Mouse (Mus musculus) retina, embryonic 14.5 days (tissue): Measurements from ENCODE around the gene Aqp9.
A peak's percentile ranks its signal among the peaks of the same experiment; 100 is the strongest.

Source experiments
- DNase-seq: peaks from one replicate; pipeline ENCODE4 v3.0.0-alpha.2; 2015; ENCODE audit warnings: low spot score

The Aqp9 gene

DNA sequence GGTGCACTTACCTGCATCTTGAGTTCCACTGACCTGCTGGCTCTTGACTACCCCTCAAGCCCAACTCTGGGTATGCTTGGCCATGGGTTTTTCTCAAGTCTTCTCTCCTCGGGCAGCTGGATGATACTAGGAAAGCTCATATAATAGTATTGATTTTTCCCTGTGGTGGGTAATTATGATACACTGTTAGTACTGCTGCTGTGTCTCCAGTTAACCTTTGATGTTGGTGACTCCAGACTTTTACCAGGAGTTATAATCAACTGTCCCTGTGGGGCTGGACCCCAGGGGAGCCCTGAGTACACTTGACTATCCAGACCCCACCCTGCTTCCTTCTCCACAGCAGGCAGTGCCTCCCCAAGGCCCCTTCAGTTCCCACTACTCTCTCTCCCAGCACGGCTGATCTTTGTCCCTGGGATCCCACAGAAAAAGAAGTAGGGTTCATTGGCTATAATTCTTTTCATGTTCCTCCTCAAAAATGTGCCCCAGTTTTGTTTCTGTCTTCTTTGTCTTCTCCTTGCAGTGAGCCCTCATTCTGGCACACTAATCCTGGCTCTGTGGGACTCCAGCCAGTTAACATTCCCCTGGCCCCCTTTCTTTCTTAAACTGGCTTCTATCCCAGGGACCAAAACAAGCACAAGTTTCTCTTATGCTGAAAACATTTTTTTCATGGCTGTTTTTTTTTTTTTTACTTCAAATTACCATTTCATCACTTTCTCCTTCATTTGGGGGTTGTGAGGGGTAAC lies 838 bp downstream of the Aqp9 start:
- DNase-seq = peak; percentile 20

DNA sequence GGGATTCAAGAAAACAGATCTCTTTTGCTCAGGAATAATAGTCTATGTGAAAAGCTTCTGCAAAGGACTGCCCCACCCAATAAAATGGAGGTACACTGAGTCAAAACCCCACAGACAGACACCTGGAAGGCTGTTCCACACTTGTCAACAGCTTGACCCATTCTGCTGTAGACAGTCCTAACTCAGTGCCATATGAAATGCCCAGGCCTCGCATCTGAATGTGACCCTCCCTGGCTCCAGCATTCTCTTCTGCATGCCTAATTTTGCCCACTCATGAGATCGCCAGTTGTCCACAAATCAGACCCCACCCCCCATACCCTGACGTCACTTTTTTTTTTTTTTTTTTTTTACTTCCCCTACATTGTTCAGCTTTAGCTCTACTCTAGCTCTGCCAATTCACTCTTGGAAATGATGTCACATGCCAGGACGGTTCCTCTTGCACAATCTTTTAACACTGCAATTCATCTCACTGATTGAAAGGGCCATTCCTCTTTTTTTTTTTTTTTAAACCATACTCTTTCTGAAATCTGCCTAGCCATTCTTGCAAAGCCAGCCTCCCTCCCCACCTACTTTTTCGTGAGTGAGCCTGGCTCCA lies 1.5 kb downstream of the Aqp9 start:
- no peak for DNase-seq

DNA sequence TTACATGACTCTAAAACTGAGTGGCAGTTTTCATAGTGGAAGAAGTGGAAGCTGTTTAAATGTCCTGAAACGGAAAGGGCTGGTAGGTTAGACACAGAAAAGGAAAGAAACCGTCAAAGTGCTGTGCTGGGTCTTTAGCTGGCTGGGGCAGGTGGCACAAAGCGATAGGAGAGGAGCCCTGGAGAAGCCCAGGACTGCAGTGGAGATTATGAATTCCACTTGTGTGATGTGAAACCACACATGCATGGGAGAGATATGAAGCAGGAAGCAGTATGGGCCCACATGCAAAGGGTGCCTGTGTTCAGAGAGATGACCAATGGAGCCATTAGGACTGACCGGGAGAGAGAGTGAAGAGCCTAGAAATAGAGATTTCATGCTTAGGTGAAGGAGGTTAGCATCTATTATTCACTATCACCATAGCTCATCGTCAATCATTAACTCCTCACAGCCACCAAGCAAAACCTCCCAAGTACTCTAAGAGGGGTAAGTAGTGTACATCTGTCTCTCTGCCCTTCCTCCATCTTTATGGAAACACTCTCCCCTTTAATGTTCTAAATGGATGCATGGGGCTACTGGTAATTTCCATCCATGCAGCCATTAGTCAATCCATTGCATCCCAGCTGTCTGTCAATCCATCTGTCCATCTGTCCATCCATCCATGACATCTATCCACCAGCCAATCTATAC lies 2.3 kb downstream of the Aqp9 start:
- no peak for DNase-seq

DNA sequence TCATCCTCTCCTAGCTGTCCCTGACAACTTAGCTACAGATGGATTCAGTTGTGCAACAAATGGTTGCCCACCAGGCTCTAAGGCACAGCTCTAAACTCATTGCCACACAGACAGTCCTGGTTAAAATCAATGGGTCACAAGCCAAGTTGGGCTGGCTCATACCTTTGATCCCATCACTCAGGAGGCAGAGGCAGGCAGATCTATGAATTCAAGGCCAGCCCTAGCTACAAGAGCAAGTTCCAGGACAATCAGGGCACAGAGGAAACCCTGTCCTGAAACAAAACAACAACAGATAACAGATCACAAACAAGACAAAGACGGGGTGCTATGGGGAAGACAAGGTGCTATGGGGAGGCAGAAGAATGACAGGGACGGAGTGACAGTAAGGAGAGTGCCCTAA lies 3.0 kb downstream of the Aqp9 start:
- no peak for DNase-seq

DNA sequence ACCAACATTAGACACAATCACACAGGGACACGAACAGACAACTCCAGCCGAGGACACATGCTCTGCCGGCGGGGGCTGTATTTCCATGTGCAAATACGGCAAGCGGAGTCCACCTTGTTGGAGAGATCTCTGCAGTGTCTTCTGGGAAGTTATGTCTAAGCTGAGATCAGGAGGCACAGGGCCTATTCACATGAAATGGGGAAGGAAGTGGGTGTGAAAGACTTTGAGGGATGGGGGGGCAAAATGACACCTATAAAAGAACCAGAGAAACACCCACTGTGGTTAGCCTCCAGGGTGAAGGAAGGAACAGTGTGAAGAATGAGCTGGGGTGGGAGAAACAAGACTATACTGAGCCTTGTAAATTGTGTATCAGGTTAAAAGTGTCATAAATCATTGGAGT lies 3.4 kb downstream of the Aqp9 start:
- DNase-seq = no peak

DNA sequence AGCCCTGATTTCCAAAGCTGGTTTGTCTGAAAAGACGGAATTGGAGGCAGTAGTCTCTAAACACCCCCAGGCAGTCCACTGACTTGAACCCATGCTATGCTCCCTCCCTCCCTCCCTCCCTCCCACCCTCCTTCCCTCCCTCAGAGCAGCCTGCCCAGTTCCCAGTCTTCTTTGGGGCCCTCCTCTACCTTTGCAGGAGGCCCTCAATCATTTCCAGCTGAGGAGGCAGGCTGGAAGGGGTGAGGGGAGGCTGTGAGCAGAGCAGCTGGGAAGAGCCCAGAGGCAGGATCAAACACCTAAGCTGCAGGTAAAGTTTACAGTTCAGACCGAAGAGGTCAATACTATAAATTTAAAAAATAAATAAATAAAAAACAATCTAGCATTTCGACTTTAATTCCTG lies 4.1 kb downstream of the Aqp9 start:
- no peak for DNase-seq

DNA sequence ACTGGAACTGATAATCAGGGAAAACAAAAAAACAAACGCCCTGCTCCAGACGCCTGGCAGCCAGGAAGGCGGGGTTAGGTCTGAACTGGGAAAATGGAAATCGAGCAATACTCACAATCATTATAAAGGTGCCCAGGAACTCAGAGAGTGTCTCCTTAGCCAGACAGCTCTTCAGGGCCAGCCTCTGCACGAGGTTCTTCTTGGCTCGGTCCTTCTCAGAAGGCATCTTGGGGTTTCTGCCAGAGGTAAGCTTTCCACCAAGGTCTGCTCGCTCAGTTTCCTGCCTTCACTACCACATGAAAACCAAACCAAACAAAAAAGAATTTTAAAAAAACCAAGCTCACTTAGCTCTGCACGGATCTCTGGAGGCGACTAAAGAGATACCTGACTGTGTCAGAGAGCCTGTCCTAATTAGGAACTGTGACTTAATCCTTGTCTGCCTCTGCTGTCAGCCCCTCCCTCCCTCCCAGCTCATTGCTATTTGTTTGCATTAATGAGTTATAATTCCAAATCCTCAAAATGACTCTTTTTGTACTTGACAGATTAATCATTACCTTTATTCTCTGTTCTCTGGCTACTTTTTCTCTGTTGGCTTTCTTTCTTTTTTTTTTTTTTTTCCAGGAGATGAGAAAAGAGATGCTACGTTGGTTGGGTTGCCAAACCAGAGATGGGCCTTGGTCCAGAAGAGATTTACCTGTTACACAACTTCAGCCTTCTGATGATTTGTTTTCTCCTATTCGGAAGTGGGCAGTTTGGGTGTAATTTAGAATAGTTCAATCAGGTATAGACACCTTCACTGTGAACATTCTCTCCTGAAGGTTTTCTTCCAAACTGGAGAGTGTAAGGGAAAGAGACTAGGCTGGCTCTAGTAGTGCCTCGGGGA lies 5.4 kb downstream of the Aqp9 start:
- DNase-seq = no peak

DNA sequence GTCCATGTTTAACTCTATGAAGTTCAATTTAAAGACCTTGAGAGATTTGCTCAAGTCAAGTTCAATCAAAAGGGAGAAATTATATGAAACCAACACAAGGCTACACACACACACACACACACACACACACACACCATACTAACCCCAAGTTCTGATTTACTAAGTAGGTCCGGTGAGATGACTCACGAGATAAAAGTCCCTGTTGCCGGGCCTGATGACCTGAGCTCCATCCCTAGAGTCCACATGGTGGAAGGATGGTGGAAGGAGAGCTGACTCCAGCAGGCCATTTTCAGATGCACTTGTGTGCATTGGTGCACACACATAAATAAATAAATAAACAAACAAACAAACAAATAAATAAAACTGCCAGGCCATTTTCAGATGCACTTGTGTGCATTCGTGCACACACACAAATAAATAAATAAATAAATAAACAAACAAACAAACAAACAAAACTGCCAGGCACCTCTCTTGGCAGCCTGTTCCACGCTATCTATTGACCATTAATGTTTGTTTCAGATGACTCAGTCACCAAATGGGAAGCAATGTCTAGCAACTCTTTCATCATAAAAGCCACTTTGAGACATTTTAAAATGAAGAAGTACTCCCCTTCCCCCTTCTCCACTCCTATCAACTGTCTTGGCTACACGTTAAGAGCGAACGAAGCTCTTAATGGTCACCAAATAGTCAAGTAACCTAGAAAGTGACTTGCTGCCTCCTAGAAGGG lies 6.2 kb downstream of the Aqp9 start:
- DNase-seq = no peak

DNA sequence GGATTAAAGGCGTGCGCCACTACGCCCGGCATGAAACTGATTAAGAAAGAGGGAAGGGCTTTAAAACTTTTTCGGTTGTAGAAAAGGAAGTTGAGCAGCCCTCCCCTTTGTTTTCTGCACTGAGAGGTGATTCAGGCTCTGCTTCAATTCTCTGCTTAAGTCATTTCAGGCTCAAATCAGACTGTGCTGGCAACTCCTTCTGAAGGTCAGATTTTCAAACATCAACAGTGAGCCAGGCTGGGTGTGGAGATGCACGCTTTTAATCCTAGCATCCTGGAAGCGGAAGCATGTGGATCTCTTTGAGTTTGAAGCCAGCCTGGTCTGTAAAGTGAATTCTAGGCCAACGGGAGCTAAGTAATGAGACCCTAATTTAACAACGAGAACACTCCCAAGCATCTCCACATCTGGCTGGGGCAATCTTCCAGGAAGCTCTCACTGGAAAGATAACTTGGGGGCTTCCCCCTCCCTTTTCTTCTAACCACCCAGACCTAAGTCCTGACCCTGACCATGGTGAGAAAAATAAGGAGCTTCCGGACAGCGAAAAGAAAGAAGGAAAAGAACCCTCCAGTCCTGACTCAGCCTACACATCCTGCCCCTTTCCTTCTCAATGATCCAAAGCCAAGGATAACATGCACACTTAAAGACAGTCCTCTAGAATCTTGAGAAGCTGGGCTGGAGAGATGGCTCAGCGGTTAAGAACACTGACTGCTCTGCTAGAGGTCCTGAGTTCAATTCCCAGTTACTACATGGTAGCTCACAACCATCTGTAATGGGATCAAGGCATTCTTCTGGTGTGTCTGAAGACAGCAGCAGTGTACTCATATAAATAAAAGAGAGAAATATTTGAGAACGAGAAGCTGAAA lies 7.4 kb downstream of the Aqp9 start:
- no peak for DNase-seq

DNA sequence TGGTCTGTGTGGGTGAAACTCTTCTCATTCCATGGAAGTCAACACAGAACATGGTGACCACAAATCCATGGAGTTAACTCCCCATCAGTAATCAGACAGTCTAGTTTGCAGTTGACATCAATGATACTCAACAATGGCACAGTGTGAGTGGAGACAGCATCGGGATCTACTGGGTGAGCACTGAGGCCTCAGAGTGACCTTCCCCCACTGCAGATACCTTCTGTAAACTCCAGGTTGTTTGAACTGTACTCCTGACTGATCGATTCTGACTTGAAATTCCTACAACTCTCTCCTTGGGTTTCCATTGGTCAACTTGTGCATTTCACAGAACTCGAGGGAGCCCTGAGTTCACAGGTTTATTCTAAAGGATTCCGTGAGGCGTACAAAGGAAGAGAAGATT lies 8.8 kb downstream of the Aqp9 start:
- no peak for DNase-seq

DNA sequence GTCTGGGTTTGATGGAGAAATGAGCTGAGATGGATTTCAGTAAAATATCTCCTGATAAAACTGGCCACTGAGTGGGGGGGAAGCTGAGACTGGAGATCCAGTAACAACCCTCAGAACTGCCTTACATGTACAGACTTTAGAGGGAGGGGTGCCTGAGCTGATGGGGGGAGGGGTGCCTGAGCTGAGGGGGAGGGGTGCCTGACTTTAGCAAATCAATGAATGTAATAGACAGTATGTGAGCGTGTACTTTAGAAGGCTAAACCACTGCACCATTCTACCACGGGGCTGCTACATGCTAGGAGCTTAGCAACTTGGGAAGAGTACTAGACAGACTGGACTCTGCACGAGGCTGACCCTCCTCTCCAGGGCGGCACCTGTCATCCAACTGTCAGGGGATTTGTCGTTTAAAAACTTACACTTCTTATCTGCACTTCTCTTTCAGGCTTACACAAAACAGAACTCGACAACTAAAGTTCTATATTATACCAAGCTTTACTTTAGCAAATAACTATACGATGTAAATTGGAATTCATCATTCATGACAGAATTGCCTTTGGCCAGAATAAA lies 9.3 kb downstream of the Aqp9 start:
- DNase-seq = no peak

DNA sequence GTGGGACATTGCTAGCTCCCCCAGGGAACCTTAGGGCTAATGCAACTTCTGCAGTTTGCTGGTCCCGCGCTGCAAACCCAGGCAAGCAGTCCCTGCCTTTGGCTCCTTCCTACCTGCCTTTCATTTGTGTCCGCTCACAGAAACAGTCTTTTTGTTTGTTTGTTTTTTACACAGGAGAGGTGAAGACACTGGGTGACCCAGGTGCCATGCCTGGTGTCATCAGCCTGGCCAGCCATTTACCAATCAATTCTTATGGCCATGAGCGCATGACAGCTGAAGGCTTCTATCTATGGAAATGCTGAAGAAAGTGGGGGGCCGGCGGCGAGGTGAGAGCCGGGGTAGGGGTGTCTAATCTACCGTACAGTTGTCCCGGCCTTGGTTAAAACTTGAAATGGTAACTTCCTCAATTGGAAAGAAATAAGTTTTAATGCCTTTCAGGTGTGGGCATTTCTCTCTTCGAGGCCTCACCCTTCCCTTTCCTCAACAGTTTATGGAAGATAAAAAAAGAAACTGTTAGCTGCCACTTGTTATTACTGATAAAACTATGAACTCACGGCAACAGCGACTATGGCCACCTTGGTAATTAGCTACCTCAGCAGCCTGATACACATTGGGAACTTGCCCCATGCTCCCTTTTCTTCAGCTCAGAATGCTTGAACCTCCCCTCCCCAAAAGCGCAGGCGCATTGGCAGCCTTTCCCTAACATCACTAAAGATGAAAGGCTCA lies 10.4 kb downstream of the Aqp9 start:
- no peak for DNase-seq

DNA sequence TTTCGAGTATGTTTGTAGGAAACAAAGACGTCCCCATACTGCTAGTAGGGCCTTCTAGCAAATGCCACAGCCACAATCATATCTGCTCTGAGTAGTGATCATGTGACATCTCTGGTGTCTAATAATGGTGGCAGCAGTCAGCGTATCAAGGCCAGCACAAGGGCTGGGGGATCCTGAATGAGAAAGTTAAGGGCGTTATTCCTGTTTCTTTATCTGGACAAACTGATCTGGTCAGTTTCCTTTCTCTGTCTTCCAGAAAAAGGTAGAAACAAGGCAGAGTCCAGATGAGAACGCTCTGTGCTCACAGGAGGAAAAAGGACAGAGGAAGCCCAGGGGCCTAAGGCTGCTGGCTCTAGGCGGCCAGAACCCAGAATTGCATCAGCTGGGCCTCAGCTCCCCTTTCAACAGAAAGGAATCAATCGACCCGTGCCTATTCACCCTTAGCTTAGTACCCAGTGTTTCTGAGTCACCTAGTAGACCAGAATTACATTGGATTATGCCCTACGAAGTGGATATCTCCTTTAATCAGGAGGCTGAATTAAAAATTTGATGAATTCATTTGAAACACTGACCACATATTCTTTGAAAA lies 11.9 kb downstream of the Aqp9 start:
- DNase-seq = no peak

DNA sequence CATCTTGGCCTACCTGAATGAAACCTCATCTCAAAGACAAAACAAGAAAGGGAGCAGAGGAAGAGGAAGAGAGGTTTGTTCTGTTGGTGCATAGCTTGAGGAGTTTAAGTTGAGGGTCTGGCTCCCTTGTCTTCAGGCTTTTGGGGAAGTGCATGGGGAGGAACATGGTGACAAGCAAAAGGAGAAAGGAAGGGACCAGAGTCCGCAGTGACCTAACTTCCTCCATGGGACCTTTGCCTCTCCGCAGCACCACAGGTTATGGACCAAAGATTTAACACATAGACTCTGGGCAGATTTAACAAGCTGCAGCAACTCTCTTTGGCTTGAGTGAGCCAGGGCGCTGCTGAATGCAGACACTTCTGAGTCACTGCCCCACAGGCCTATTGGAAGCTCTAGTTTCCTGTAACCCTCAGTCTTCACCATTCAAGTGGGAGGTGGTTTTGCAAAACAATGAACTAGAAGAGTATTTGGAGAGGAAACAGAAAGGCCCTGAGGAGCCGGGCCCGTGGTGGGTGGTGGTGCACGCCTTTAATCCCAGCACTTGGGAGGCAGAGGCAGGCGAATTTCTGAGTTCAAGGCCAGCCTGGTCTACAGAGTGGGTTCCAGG lies 13.0 kb downstream of the Aqp9 start:
- no peak for DNase-seq

DNA sequence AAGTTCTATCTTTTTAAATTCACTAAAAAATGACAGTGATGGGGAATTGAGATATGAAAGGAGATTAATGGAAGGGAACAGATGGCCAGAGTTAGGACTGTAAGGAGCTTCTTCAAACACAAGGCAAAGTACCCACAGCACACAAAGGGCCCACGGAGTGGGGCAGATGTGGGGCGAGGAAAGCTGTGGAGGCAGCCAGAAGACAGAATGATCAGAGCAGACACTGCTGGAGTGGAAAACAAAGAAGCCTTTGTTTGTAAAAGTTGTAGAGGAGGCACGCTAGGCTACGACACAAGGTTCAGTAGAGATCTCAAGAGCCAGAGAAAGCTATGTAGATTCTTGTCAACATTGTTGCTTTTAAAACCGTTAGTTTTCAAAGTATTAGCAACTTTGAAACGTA lies 17.1 kb downstream of the Aqp9 start:
- peak; percentile 38 for DNase-seq

DNA sequence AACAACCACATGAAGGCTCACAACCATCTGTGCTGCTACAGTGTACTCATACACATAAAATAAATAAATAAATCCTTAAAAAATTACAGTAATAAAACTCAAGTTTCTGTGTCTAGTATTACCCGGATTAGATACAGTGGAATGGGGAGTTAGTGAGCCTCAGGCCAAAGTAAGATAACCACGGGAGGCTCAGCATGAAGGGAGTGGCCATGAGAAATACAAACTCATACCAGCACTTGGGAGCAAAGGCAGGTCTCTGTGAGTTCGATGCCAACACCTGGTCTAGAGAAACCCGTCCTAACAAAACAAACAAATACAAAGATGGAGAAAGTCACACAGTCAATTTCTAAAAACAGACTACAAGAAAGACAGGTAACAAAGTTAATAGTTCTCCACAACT lies 18.3 kb downstream of the Aqp9 start:
- no peak for DNase-seq

DNA sequence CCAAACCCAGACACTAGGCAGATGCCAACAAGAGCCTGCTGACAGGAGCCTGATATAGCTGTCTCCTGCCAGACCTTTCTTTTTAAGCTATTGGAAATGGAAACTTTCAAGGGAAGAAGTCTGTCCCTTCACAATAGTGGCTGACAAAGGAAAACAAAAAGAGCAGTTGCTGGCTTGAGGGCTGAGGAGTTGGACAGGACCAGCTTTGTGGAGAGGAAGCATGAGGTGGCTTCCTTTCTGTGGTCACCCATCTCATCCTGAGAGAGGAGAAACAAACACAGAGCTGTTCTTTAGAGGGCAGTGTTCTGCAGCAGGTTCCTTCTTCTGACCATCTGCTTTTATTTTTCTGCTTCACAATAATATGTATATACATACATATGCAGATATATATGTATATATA lies 19.6 kb downstream of the Aqp9 start:
- no peak for DNase-seq

DNA sequence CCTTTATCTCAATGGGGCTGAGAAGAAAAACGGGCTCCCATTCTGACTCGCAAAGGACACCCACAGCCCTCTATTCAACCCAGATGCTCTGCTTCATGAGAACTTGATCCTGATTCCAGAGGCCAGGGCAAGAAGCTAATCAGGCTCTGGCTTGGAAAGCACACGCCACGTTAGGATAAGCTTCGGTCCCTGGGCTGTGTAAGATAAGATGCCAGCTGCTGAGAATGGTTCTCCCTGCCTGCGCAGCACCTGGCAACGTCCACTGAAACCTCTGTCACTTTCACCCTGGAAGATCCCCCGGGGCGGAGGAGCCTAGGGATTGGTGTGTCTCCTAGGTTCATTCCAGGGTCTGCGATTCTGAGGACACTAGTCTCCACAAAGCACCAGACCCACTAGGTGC lies 22.3 kb downstream of the Aqp9 start:
- no peak for DNase-seq

DNA sequence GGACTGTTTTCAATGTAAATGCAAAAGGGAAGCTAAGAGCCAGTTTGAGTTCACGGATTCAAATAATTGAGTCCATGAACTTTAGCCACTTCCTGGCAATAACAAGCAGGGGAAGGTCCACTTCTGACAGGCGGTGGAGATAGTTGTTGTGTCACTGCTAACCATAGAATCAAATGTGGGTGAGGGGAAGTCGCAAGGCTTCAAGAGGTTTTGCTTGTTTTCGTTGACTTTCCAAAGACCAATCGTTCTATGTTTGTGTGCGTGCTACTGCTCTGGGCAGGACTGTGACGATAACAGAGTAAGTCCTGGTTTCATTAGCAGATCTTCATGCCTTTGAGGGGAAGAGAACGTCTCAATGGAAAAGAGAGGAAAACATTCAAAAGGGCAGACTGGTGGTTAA lies 28.3 kb downstream of the Aqp9 start:
- no peak for DNase-seq
